Mouse (Mus musculus) thymus, adult 2 months (tissue): ENCODE data around the gene Ccdc180. TPM values are rescaled to one million over a fixed set of nuclear protein-coding genes. Genes with fewer than 3 reads are reported as not detected.

Source experiments
- DNase-seq: peaks from one replicate; pipeline ENCODE4 v3.0.0; 2021
- H3K27ac ChIP-seq: fragments of 200-500 bp; 2 replicates; pipeline ENCODE4 v1.5.1; 2012; ENCODE audit warnings: low read length, control low read depth; ENCODE audit not compliant: control insufficient read depth, insufficient read depth
- H3K27me3 ChIP-seq: fragments of 200-500 bp; 2 replicates; pipeline ENCODE4 v1.6.1; 2012; ENCODE audit warnings: mild to moderate bottlenecking, low read length, moderate library complexity, mixed read lengths; ENCODE audit not compliant: control insufficient read depth, insufficient read depth
- H3K36me3 ChIP-seq: fragments of 200-500 bp; 2 replicates; pipeline ENCODE4 v1.6.1; 2012; ENCODE audit warnings: mild to moderate bottlenecking, low read length, moderate library complexity; ENCODE audit not compliant: control insufficient read depth, insufficient read depth
- H3K4me1 ChIP-seq: fragments of 200-500 bp; replicated peaks from 2 replicates; pipeline ENCODE4 v1.6.1; 2012; ENCODE audit warnings: low read length; ENCODE audit not compliant: control insufficient read depth, insufficient read depth
- H3K4me3 ChIP-seq: fragments of 200-500 bp; 2 replicates; pipeline ENCODE4 v1.5.1; 2012; ENCODE audit warnings: mild to moderate bottlenecking, low read length, control low read depth, moderate library complexity; ENCODE audit not compliant: control insufficient read depth, insufficient read depth
- CTCF ChIP-seq: fragments of 200-500 bp; IDR thresholded peaks from 2 replicates; pipeline ENCODE4 v1.5.1; 2012; ENCODE audit warnings: mild to moderate bottlenecking, control low read depth, low read length, moderate library complexity, borderline replicate concordance; ENCODE audit not compliant: control insufficient read depth, poor library complexity, insufficient read depth; ENCODE audit errors: extremely low read depth
- POLR2A ChIP-seq: fragments of 200-500 bp; IDR thresholded peaks from 2 replicates; pipeline ENCODE4 v1.6.1; 2012; ENCODE audit warnings: mild to moderate bottlenecking, low read length, control low read depth, moderate library complexity; ENCODE audit not compliant: control insufficient read depth, poor library complexity, insufficient read depth; ENCODE audit errors: extremely low read depth
- WGBS: fragments of 180-500 bp; shearing (Covaris S2); methylation state at CpG from one replicate; pipeline ENCODE4 v1.1.7; 2018; 5-methylcytosine and 5-hydroxymethylcytosine counted together
- polyA plus RNA-seq: library from polyadenylated mRNA; depleted of rRNA; stranded (reverse); fragments of >200 nt; gene quantifications from 2 replicates; pipeline ENCODE4 v1.2.3, GENCODE M21; 2012

Ccdc180 gene
- polyA plus RNA-seq, 1 experiment, result 0.05 TPM

- H3K36me3 ChIP-seq, result no peaks in the 10 kb centered on the region
- WGBS, result 77% methylated on average over 2 of the region's 2 CpGs
- H3K4me3 ChIP-seq, result no peak overlapping the region
Measured at GRCm38 (mm10) chr4:45872147-45872546, 18.0 kb upstream of the Ccdc180 start.

GRCm38 (mm10) chr4:45878929-45879328 lies 11.2 kb upstream of the Ccdc180 start:
- Histone ChIP-seq H3K27me3 (no peaks in the 10 kb centered on the region), H3K4me3 (no peak overlapping the region), H3K36me3 (no peaks in the 10 kb centered on the region), H3K27ac (no peak overlapping the region), H3K4me1 (peaks cover 11% of the 10 kb centered on the region; the same call in 1 of the 2 replicates)
- WGBS, result 54% methylated on average over 5 of the region's 5 CpGs
- TF ChIP-seq POLR2A, result no peak
- TF ChIP-seq CTCF, result no peak
- peak; percentile 27 for DNase-seq

More at GRCm38 (mm10) chr4:45872147-45872546, 18.0 kb upstream of the Ccdc180 start:
- no peak for DNase-seq
- TF ChIP-seq POLR2A (no peak), CTCF (no peak)
- H3K4me1 ChIP-seq, result no peaks in the 10 kb centered on the region
- no peak overlapping the region for H3K27ac ChIP-seq
- no peaks in the 10 kb centered on the region for H3K27me3 ChIP-seq

- H3K4me3 ChIP-seq, result no peak overlapping the region
- H3K27me3 ChIP-seq, result no peaks in the 10 kb centered on the region
- H3K27ac ChIP-seq, result no peak overlapping the region
- WGBS, result 61% methylated on average over 9 of the region's 9 CpGs
- no peaks in the 10 kb centered on the region for H3K36me3 ChIP-seq
- TF ChIP-seq POLR2A (0 out of 2 replicates have a peak, but pooled peaks have one; percentile 13), CTCF (no peak)
- peaks cover 11% of the 10 kb centered on the region; the same call in 1 of the 2 replicates for H3K4me1 ChIP-seq
- no peak for DNase-seq
Measured at GRCm38 (mm10) chr4:45882521-45882920, 7.6 kb upstream of the Ccdc180 start.

- WGBS, result 35% methylated on average over 16 of the region's 16 CpGs
- Histone ChIP-seq H3K27ac (no peak overlapping the region), H3K27me3 (no peaks in the 10 kb centered on the region), H3K4me1 (peaks cover 11% of the 10 kb centered on the region; the same call in 1 of the 2 replicates), H3K36me3 (no peaks in the 10 kb centered on the region), H3K4me3 (no peak overlapping the region)
- no peak for DNase-seq
- no peak for TF ChIP-seq POLR2A
- TF ChIP-seq CTCF, result no peak
Measured at GRCm38 (mm10) chr4:45883250-45883649, 6.9 kb upstream of the Ccdc180 start.

GRCm38 (mm10) chr4:45889487-45889886 lies 616 bp upstream of the Ccdc180 start:
- Histone ChIP-seq H3K4me3 (no peak overlapping the region), H3K27ac (no peak overlapping the region), H3K4me1 (peaks cover 6% of the 10 kb centered on the region), H3K27me3 (no peaks in the 10 kb centered on the region), H3K36me3 (no peaks in the 10 kb centered on the region)
- 71% methylated on average over 6 of the region's 6 CpGs for WGBS
- TF ChIP-seq CTCF (no peak), POLR2A (no peak)
- DNase-seq, result no peak

GRCm38 (mm10) chr4:45896425-45897081 lies 6.5 kb downstream of the Ccdc180 start:
- no peak for DNase-seq
- Histone ChIP-seq H3K4me1 (no peaks in the 10 kb centered on the region), H3K4me3 (no peak overlapping the region), H3K36me3 (no peaks in the 10 kb centered on the region), H3K27me3 (no peaks in the 10 kb centered on the region), H3K27ac (no peak overlapping the region)
- no peak for TF ChIP-seq POLR2A
- TF ChIP-seq CTCF, result no peak
- whole genome bisulfite sequencing, result 58% methylated on average over 16 of the region's 16 CpGs
